Mouse (Mus musculus): ENCODE data around the gene Tdg.

DNA sequence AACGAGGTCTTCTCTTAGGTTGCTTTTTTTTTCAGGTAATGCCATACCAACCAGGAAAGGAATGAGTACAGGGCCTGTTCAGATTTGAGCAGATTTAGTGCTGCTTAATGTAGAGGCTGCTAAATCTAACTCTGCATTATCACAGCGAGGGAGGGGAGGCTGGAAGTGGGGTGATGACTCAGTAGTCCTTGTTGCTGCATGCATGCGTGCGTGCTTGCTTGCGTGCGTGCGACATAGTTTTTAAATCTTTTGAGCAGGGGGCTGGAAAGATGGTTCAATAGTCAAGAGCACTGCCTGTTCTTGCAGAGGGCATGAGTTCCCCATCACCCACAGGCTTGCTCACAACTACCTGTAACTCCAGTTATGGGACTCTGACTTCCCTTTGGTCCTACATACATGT lies 4.7 kb downstream of the Tdg start:
- TF ChIP-seq POLR2A (IDR thresholded peaks at IDR 0.05; ENCODE audit: borderline replicate concordance, insufficient read depth, low read length) (no peak), CTCF (IDR thresholded peaks at IDR 0.05; ENCODE audit: borderline replicate concordance, insufficient read depth, low read depth, low read length) (no peak)

Data from cerebellum, adult 2 months (tissue).